Mouse (Mus musculus): ENCODE measurements at regions not wholly inside any gene's neighbourhood (a gene's known extent, or its start where the extent isn't known, plus 50 kb on each side); places are given as distances from the start of the nearest gene placed in this dataset.

DNA sequence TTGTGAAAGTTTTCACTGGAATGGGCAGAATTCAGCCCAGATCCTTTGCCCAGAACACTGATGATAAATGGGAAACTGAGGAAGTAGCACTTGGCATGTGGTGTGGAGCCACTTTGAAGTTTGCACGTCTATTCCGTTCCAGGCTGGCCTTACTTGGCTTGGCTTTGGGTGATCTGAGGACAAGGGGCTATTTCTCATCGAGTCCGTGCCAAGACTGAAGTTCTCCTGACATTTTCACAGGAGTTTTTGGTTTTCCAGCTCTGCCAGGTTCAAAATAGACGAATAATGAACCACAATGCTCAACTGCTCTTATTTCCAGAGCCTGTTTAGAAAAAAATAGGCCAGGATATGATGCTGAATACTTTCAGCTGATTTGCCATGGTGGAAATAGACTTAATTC is 421.8 kb upstream of the Dab2 start:
- TF ChIP-seq CTCF (IDR thresholded peaks at IDR 0.05; ENCODE audit: extremely low read depth, insufficient read depth, low read length) (no peak), POLR2A (IDR thresholded peaks at IDR 0.05; ENCODE audit: extremely low read depth, insufficient read depth, low read length) (no peak)
